In genomic region chr13:98201436-98201835, GRCm38 (mm10) we compare ENCODE assay signal across 16 mouse cellular contexts. TPM values are rescaled to one million over a fixed set of nuclear protein-coding genes. Genes with fewer than 3 reads are reported as not detected.
DNase-seq lines count a peak whose midpoint lies in the region; ATAC-seq lines count a peak whose summit lies in the region.
"Had no signal": no experiment of that assay in that cellular context is flagged by ENCODE, and none has a peak within 500 bp of the region (broad histone marks: within the 10 kb centered on the region; RNA-seq: fewer than 3 reads in every experiment).

No protein-coding gene starts in this region.

- H3K27ac ChIP-seq in midbrain, embryonic 11.5 days (ENCODE audit: low read depth, low read length) = no peak overlapping the region
- no peak overlapping the region for H3K27ac ChIP-seq in midbrain, embryonic 10.5 days (replicated peaks)
- H3K27ac ChIP-seq in brown adipose tissue, adult 24 weeks (replicated peaks; ENCODE audit: low read depth, low read length) = 0 out of 2 replicates have a peak overlapping the region, but pooled peaks have one; percentile 34
- H3K27ac ChIP-seq in stomach, embryonic 15.5 days = 0 out of 2 replicates have a peak overlapping the region, but pooled peaks have one; percentile 4
- H3K27ac ChIP-seq: forebrain, embryonic 15.5 days; layer of hippocampus, adult 2 months; liver, embryonic 14.5 days; midbrain, embryonic 12.5 days had no signal

- H3K4me2 ChIP-seq in midbrain, embryonic 11.5 days = no peak overlapping the region
- H3K4me2 ChIP-seq in stomach, embryonic 15.5 days = no peak overlapping the region
- H3K4me2 ChIP-seq: forebrain, embryonic 15.5 days; midbrain, embryonic 12.5 days had no signal

- H3K9ac ChIP-seq in midbrain, embryonic 11.5 days (ENCODE audit: low read length) = no peak overlapping the region
- no peak overlapping the region for H3K9ac ChIP-seq in stomach, embryonic 15.5 days
- H3K9ac ChIP-seq: forebrain, embryonic 15.5 days; liver, embryonic 14.5 days; midbrain, embryonic 12.5 days had no signal

- H3K9me3 ChIP-seq in midbrain, embryonic 11.5 days (ENCODE audit: control insufficient read depth, low read length) = no peaks in the 10 kb centered on the region
- no peaks in the 10 kb centered on the region for H3K9me3 ChIP-seq in midbrain, embryonic 10.5 days (replicated peaks)
- H3K9me3 ChIP-seq in stomach, embryonic 15.5 days = no peaks in the 10 kb centered on the region
- H3K9me3 ChIP-seq: forebrain, embryonic 15.5 days; midbrain, embryonic 12.5 days had no signal

- WGBS in midbrain, embryonic 11.5 days = 66% methylated on average over 9 of the region's 9 CpGs
- WGBS in midbrain, embryonic 10.5 days = 68% methylated on average over 9 of the region's 9 CpGs
- 49% methylated on average over 9 of the region's 9 CpGs for WGBS in stomach, embryonic 15.5 days

- no peaks in the 10 kb centered on the region for H3K36me3 ChIP-seq in midbrain, embryonic 11.5 days (ENCODE audit: control insufficient read depth, insufficient read depth, low read length)
- no peaks in the 10 kb centered on the region for H3K36me3 ChIP-seq in midbrain, embryonic 10.5 days
- no peaks in the 10 kb centered on the region for H3K36me3 ChIP-seq in stomach, embryonic 15.5 days
- H3K36me3 ChIP-seq: forebrain, embryonic 15.5 days; midbrain, embryonic 12.5 days had no signal

- H3K4me3 ChIP-seq in midbrain, embryonic 11.5 days (ENCODE audit: low read depth, low read length) = no peak overlapping the region
- no peak overlapping the region for H3K4me3 ChIP-seq in midbrain, embryonic 10.5 days
- no peak overlapping the region for H3K4me3 ChIP-seq in brown adipose tissue, adult 24 weeks (ENCODE audit: insufficient read depth, low read depth, low read length)
- no peak overlapping the region for H3K4me3 ChIP-seq in stomach, embryonic 15.5 days (replicated peaks)
- H3K4me3 ChIP-seq: forebrain, embryonic 15.5 days; layer of hippocampus, adult 2 months; midbrain, embryonic 12.5 days; myocyte had no signal

- H3K4me1 ChIP-seq in midbrain, embryonic 11.5 days (ENCODE audit: control insufficient read depth, insufficient read depth, low read length) = peaks cover 3% of the 10 kb centered on the region; the same call in 1 of the 2 replicates
- H3K4me1 ChIP-seq in midbrain, embryonic 10.5 days = peaks cover 38% of the 10 kb centered on the region
- H3K4me1 ChIP-seq in brown adipose tissue, adult 24 weeks (ENCODE audit: control insufficient read depth, insufficient read depth, insufficient read length, low read length) = peaks cover 23% of the 10 kb centered on the region
- peaks cover 8% of the 10 kb centered on the region; the same call in 1 of the 2 replicates for H3K4me1 ChIP-seq in stomach, embryonic 15.5 days

- no peak for ATAC-seq in midbrain, embryonic 11.5 days (ENCODE audit: low FRiP score)
- no peak for ATAC-seq in stomach, embryonic 15.5 days (ENCODE audit: insufficient read depth, low FRiP score, low read depth)
- ATAC-seq in monocyte, adult 5-6 weeks (replicated peaks; ENCODE audit: insufficient number of reproducible peaks, low FRiP score, low TSS enrichment, poor library complexity, severe bottlenecking) = no peak
- ATAC-seq: forebrain, embryonic 15.5 days had no signal

- H3K27me3 ChIP-seq in midbrain, embryonic 11.5 days (ENCODE audit: control insufficient read depth, insufficient read depth, low read length) = no peaks in the 10 kb centered on the region
- peaks cover 20% of the 10 kb centered on the region for H3K27me3 ChIP-seq in midbrain, embryonic 10.5 days (ENCODE audit: low read depth, poor library complexity, severe bottlenecking)
- H3K27me3 ChIP-seq in stomach, embryonic 15.5 days (replicated peaks) = no peaks in the 10 kb centered on the region

- DNase-seq in embryo, embryonic 10 days (ENCODE audit: low spot score) = peak; percentile 14
- DNase-seq in embryo, embryonic 10.5 days (ENCODE audit: low spot score) = no peak
- peak; percentile 78 for DNase-seq in midbrain, embryonic 11.5 days (ENCODE audit: low spot score, missing footprints)
- no peak for DNase-seq in midbrain, embryonic 10.5 days (ENCODE audit: low spot score)
- DNase-seq in right cerebral cortex, postnatal 14 days = no peak
- DNase-seq: B cell, adult 2 months; lung, postnatal 14 days had no signal

RNA-seq across cellular contexts. Expression of gene Arhgef28, which starts 4.8 kb away (rescaled TPM):
- polyA plus RNA-seq in midbrain, embryonic 11.5 days (2014; fragmentation: Nextera tagmentation; extraction: Ambion mirVana) = 6.7 and 7.7 TPM in 2 replicates
- polyA plus RNA-seq in midbrain, embryonic 10.5 days (2016; fragmentation: Nextera tagmentation; extraction: Ambion mirVana) = 8.9 and 10.0 TPM in 2 replicates
- 14.1 and 14.8 TPM in 2 replicates for polyA plus RNA-seq in brown adipose tissue, adult 24 weeks (2012; ENCODE audit: insufficient read depth, insufficient read length, missing spikeins)
- polyA plus RNA-seq in stomach, embryonic 15.5 days (2015; fragmentation: Nextera tagmentation; extraction: Ambion mirVana) = 23.7 and 25.9 TPM in 2 replicates
- 0.19 TPM in 1 of 3 replicates, not detected in the others for total RNA-seq in monocyte, adult 5-6 weeks (2017)
- total RNA-seq: neutrophil, adult 5-6 weeks had no signal

Comparison
In these comparisons a context has a peak if more than half of its experiments do, and no peak if none do; other contexts are left out.
1. DNase-seq: peak in embryo, embryonic 10 days (single experiment) and midbrain, embryonic 11.5 days (single experiment); none in embryo, embryonic 10.5 days (single experiment), midbrain, embryonic 10.5 days (single experiment) and right cerebral cortex, postnatal 14 days (single experiment).
2. H3K27ac ChIP-seq: peak in brown adipose tissue, adult 24 weeks (single experiment) and stomach, embryonic 15.5 days (single experiment); none in midbrain, embryonic 11.5 days (single experiment) and midbrain, embryonic 10.5 days (single experiment).